Mouse (Mus musculus) embryonic fibroblast, embryonic 13.5 days (primary cell): ENCODE results near the gene Thnsl2.

Experiments used
- CTCF ChIP-seq: IDR thresholded peaks from 2 replicates; pipeline ENCODE4 v1.5.1; 2011; ENCODE audit warnings: mild to moderate bottlenecking, control low read depth, low read length, moderate library complexity, borderline replicate concordance; ENCODE audit not compliant: insufficient read depth
- POLR2A ChIP-seq: IDR thresholded peaks from 2 replicates; pipeline ENCODE4 v1.6.1; 2011; ENCODE audit warnings: low read depth, mild to moderate bottlenecking, control low read depth, low read length, moderate library complexity

- TF ChIP-seq CTCF (no peak), POLR2A (no peak)
Measured at GRCm38 (mm10) chr6:71151098-71151497, 6.9 kb upstream of the Thnsl2 start.
